Mouse (Mus musculus) lung, adult 10 weeks (tissue): Measurements from ENCODE around the gene Prkar1a. TPM values are rescaled to one million over a fixed set of nuclear protein-coding genes. Genes with fewer than 3 reads are reported as not detected.

Experiments used
- polyA plus RNA-seq: library from polyadenylated mRNA; stranded (reverse); fragments of 350-450 nt; fragmentation: Illumina TruSeq; extraction: RNeasy Lipid Tissue Mini Kit (QIAGEN cat#74804); gene quantifications from one replicate; pipeline ENCODE4 v1.2.3, GENCODE M21; 2014; ENCODE audit warnings: low read depth, low replicate concordance; ENCODE audit not compliant: insufficient read depth

The Prkar1a gene
- 156 TPM for polyA plus RNA-seq

GRCm38 (mm10) chr11:109649206-109649605 lies at the start of gene Prkar1a:
TSS of gene Prkar1a (plus strand) at chr11:109649405.

GRCm38 (mm10) chr11:109611303-109612149 lies 37.7 kb upstream of the Prkar1a start, which contains the start of gene Wipi1:
TSS of gene Wipi1 (minus strand) at chr11:109611967.

Other genes with a start within 250 kb of the Prkar1a start
- gene 9930022D16Rik, start 235.5 kb upstream of the Prkar1a start, polyA plus RNA-seq = not detected
- gene Amz2, start 223.5 kb upstream of the Prkar1a start, polyA plus RNA-seq = 27.2 TPM
- gene Arsg, start 176.0 kb upstream of the Prkar1a start, polyA plus RNA-seq = 3.1 TPM
- 1.6 TPM for gene Slc16a6, start 175.8 kb upstream of the Prkar1a start, polyA plus RNA-seq
- gene Wipi1, start 37.4 kb upstream of the Prkar1a start, polyA plus RNA-seq = 13.1 TPM
- 7.1 TPM for gene Fam20a, start 72.9 kb downstream of the Prkar1a start, polyA plus RNA-seq
- gene 1700012B07Rik, start 178.6 kb downstream of the Prkar1a start, polyA plus RNA-seq = not detected